Mouse (Mus musculus): ENCODE results near the gene Usf3.
A peak's percentile ranks its signal among the peaks of the same experiment; 100 is the strongest.

Usf3 gene

DNA sequence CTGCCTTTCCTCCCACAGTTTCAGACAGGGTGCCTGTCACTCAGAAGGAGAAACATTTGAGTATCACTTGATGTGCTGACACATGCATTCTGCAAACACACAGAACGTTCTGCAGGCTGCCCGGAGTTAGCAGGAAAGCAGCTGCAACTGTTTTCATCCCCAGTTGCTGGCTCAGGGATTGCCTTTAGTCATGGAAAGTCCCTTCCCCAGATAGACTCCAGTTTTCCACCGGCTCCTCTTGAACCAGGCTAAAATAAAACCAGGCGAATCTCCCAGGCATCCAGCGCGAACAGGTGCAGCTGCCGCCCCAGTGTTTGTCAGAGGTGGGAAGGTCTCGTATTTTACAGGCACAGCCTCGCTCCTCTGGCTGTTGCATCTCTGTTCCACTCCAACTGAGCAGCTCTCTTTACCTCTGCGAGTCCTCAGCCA lies 65.8 kb downstream of the Usf3 start:
- DNase-seq (ENCODE audit: low read depth, low spot score): peak; percentile 96

DNA sequence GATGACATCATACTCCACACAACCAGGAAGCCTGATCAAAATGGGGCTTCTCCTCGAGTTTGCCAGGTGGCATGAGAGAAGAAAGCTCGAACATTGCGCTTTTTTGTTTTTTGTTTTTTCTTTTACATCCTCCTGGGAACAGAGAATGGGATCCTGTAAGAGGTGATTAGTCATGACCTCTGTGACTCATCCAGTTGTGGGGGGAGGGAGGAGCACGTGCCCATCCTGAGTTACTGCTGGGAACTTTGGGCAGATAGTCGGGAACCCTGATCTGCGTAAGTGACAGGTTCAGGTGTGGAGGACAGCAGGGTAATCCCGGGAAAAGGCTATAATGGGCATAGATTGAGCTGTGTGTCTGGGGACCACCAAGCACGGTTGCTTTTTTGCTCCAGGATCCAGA lies 67.4 kb downstream of the Usf3 start:
- DNase-seq (ENCODE audit: low read depth, low spot score): no peak

- peak; percentile 67 for DNase-seq (ENCODE audit: low read depth, low spot score)
Observed at GRCm38 (mm10) chr16:44242633-44243032, 69.6 kb downstream of the Usf3 start.

DNA sequence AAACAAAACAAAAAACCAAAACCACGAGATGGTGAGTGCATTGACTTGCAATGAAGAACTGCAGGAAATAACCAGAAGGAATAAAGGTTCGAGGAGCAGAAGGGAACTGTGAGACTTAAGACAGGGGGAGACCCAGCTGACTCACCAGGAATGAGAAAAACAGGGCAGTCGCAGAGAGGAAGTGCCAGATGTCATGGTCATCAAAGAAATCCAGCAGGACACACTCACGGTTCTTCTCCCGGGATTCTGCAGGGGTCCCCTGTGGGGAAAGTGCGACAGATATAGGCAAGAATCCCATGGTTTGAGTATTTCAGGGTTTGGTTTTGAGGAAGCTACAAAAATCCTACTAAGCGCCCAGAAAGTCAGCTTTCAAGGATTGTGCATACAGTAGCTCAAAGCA lies 70.3 kb downstream of the Usf3 start:
- no peak for DNase-seq (ENCODE audit: low read depth, low spot score)

- peak; percentile 52 for DNase-seq (ENCODE audit: low read depth, low spot score)
Observed at GRCm38 (mm10) chr16:44249985-44250384, 76.9 kb downstream of the Usf3 start.

- no peak for DNase-seq (ENCODE audit: low read depth, low spot score)
Observed at GRCm38 (mm10) chr16:44252735-44253134, 79.7 kb downstream of the Usf3 start.

DNA sequence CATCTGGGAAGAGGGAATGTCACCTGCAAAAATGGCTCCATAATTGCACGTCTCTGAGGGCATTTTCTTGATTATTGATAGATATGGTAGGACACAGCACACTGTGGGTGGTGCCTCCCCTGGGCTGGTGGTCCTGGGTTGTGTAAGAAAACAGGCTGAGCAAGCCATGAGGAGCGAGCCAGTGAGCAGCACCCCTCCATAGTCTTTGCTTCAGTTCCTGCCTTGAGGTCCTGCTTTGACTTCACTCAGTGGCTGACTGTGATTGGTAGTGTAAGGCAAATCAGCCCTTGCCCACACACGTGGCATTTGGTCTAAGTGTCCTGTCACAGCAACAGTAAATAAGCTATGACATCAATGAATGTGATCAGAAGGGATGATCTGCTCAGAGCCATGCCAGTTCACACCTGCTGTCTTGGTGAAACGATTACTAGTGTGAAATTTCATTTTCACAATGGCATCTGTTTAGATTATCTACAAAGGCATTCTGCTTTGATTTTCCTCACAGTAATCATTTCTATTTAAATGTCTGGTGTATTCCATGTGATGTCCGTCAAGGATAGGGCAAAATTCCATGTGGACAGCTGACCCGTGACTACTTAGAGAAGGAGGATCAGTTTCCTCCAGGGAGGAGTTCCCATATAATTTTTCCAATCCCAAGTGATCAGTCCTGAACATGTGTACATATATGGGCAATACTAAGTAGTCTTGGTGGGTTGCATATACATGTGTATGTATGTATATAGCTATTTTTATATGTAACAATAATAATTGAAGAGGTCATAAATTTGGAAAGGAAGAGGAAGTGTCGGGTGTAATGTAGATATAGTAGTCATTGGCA lies 81.0 kb downstream of the Usf3 start:
- no peak for DNase-seq (ENCODE audit: low read depth, low spot score)

GRCm38 (mm10) chr16:44254698-44255097 lies 81.7 kb downstream of the Usf3 start:
- no peak for DNase-seq (ENCODE audit: low read depth, low spot score)

DNA sequence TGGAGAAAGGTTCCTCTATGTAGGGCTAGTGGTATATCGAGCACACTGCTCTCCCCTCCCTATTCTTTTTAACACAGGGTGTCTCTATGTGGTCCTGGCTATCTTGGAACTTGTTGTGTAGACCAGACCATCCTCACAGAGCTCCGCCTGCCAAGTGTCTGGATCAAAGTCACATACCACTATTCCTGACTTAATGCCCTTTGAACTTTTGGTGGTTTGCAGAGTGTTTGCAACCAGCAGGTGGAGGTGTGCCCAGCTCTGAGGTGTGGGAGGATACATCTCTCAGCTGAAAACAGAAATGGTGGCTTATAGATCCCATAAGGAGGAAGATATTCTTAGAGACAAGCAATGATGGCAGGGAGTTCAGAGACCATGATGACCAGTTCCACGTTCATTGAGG lies 84.4 kb downstream of the Usf3 start:
- no peak for DNase-seq (ENCODE audit: low read depth, low spot score)

- no peak for DNase-seq (ENCODE audit: low read depth, low spot score)
Observed at GRCm38 (mm10) chr16:44264916-44265315, 91.9 kb downstream of the Usf3 start.

DNA sequence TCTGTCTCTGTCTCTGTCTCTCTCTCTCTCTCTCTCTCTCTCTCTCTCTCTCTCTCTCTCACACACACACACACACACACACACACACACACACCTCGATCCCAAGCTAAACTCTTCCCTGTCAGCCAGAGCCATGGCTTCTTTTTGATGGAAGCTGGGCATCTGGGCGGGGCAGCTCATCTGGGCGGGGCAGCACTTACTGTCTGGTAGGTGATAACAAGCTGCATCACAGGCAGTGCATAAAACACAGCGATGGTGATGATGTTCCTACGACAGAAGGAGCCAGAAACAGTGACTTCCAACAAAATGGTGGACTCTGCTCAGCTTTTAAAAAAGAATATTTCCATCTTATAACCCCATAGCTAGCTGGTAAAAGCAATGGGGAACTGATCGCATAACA lies 92.5 kb downstream of the Usf3 start:
- no peak for DNase-seq (ENCODE audit: low read depth, low spot score)

GRCm38 (mm10) chr16:44268541-44269215 lies 95.6 kb downstream of the Usf3 start:
- DNase-seq (ENCODE audit: low read depth, low spot score): no peak

- no peak for DNase-seq (ENCODE audit: low read depth, low spot score)
Observed at GRCm38 (mm10) chr16:44269578-44269977, 96.5 kb downstream of the Usf3 start.

GRCm38 (mm10) chr16:44270606-44271005 lies 97.6 kb downstream of the Usf3 start:
- peak; percentile 43 for DNase-seq (ENCODE audit: low read depth, low spot score)

DNA sequence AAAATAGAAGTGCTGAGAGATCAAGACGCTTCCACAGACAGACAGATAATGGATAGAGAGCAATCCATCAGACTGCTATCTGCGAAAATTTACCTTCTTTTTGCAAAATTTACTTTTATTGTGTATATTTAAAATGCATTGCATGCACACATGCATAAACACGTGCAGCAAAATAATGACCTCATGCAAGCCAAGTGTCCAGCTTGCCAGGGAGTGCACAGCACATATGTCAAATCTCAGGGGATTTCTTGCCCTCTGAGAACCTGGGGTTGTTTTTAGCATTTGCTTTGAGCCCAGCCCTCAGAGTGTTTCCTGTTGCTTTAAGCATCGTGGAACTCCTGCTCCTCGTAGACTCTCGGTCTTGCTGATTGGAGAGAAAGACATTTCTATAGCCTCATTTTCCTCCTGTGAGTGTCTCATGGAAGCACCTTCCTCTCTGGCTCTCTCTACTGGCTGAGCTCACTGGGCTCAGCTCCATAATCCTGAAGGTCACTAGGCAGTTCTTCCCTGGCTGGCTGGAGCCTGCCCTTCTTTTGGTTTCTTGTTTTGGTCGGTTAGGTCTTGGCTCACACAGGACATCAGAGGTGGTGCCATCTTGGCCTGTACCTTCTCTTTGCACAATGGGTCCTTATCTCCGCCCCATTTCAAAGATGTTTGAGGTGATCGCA lies 98.5 kb downstream of the Usf3 start:
- peak; percentile 59 for DNase-seq (ENCODE audit: low read depth, low spot score)

Data from skeletal muscle tissue, adult 2 months (tissue).